Mouse (Mus musculus) adrenal gland, postnatal 14 days (tissue): ENCODE results near the gene Irs2. TPM values are rescaled to one million over a fixed set of nuclear protein-coding genes. Genes with fewer than 3 reads are reported as not detected.

ENCODE experiments used
- DNase-seq: peaks from one replicate; pipeline ENCODE4 v3.0.0; 2021; ENCODE audit warnings: mixed read lengths
- total RNA-seq: library from RNA; stranded (reverse); gene quantifications from 2 replicates; pipeline ENCODE4 v1.2.3, GENCODE M21; 2021

The Irs2 gene
- total RNA-seq, 1 experiment from 2014 or later, result 49.7 TPM

DNA sequence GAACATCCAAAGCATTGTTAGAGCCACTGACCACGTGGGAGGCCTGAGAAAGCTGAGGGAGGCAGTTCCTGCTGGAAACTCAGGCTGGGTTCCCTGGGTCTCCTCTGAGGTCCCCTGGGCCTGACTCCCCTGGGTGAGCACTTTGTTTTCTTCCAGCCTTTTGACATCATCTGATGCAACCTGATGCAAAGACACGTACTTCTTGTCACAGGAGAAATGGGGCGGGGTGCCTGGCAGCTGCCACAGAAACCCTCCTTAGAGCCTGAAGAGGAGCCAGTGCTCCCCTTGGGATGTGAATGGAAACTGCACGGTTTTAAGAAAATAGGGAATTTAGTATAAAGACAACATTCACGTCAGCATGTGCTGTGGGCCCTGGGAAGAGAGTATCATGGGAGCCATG is 55.6 kb downstream of the Irs2 start:
- no peak for DNase-seq

- no peak for DNase-seq
Observed at GRCm38 (mm10) chr8:10952235-10952634, 56.0 kb downstream of the Irs2 start.

- no peak for DNase-seq
Observed at GRCm38 (mm10) chr8:10951567-10951966, 56.7 kb downstream of the Irs2 start.

- DNase-seq, result peak; percentile 96
Observed at GRCm38 (mm10) chr8:10945939-10946740, 62.1 kb downstream of the Irs2 start.

DNA sequence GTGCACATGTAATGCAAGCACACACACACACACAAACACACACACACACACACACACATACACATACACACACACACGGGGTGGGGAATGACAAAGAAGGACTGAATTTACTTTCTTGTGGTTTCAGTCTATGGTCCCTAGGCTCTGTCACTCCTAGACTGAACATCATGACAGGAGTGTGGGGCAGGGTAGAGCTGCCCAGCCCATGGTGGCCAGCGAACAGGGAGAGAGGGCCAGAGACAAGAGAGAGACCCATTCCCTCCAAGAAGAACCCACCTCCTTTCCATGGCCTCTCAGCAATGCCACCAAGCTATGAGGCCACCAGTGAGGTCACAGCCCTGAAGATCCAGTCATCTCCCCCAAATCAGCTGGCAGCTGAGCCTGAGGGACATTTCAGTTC is 62.8 kb downstream of the Irs2 start:
- no peak for DNase-seq

GRCm38 (mm10) chr8:10943314-10944060 is 64.8 kb downstream of the Irs2 start:
- no peak for DNase-seq

DNA sequence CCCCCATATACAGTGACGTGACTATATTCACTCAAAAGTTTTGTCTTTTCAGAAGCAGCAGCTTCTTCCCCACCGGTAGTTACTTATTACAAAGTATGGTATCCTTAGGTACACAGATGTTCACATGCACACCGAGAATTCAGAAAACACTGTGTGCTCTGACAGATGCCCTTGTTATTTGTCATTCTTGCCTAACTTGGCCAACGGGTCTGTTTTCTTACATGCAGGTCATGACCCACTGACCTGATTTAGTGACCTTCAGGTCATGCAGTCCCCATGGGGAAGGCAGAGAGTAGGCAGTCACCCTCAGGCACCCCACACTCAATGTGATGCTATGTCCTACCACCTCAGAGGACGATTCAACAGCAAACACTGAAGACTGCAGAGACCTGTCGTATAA is 68.4 kb downstream of the Irs2 start:
- DNase-seq, result no peak

DNA sequence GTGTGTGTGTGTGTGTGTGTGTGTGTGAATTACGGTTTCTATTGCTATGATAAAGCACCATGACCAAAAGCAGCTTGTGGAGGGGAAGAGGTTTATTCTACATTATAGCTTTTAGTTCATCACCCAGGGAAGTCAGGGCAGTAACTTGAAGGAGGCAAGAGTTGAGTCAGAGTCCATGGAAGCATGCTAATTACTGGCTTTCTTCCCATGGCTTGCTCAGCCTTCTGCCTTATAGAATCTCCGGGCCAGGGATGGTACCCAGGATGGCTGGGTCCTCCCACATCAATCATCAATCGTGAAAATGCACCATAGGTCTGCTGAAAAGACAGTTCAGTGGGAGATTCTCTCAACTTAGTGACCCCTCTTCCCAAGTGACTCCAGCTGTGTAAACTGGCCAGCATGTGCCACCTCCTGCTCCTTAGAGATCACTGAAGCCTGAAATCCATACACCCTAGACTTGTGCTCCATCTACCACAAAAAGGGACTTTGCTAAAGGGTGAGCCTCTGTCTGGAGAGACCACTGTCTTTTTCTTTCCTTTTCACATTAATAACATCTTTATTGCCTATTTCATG is 69.0 kb downstream of the Irs2 start:
- DNase-seq, result no peak

DNA sequence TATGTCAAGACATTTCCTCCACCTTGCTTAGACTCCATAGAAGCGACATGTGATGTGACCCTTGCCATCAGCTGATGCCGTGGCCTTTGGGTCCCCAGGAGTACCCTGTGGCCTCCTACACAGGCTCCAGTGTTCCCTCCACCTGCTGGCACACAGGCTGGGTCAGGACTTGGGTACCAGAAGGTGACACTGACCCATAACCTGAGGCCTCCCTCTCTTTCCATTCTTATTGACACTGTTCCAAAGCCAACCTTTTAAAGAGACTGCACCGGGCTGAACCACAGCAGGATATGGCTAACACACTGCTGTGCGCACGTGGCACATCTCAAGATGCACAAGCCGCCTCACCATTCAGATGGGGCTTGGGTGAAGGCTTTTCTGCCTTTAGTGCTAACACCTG is 70.0 kb downstream of the Irs2 start:
- DNase-seq, result no peak

- DNase-seq, result no peak
Observed at GRCm38 (mm10) chr8:10936646-10937045, 71.6 kb downstream of the Irs2 start.

DNA sequence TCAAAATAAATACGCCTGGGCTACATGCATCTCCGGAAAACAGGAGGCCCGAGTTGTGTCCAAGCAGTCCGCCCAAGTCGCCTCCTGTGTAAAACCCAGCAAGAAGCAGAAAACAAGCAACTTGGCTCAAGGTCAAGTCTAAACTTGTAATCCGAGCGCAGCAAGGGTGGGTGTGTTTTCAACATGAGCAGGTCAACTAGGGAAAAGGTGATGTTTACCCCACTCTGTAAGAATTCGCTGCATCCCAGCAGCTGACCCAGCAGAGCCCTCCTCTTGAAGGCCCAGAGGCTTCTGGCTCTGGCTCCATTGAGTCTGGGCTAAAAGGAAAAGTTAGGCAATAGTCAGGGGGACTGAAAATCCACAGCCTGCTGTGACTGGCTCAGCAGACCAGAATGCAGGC is 73.0 kb downstream of the Irs2 start:
- DNase-seq, result peak; percentile 38
